Mouse (Mus musculus): Measurements from ENCODE around the gene Ppp1r13b. TPM values are rescaled to one million over a fixed set of nuclear protein-coding genes. Genes with fewer than 3 reads are reported as not detected.
A peak's percentile ranks its signal among the peaks of the same experiment; 100 is the strongest.

Gene Ppp1r13b
- total RNA-seq, 2 experiments from 2014 or later = 6.7 to 7.1 TPM

DNA sequence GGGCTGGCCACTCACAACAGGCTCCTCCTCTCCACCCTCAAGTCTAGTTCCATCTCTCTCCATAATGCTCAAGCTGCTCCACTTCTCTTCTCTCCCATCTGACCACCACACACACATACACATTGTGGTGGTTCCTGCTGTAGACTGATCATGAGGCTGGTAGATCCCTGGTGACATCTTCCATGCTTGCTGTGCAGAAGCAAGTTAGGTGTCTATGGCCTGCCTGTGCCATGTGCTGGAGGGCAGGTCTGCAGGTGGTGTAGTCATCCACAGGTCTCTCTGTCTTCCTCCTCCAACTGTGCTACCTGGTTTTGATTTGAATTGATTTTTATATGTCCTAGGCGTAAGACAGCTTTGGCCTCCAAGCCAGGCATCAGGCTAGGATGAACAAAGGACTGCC is 14.9 kb downstream of the Ppp1r13b start:
- TF ChIP-seq CTCF (IDR thresholded peaks at IDR 0.05) = no peak
- Histone ChIP-seq H3K27ac (peak overlapping the region; percentile 71), H3K4me3 (no peak overlapping the region)
- no peak for DNase-seq
- intact Hi-C loops (cut with DNase I) = no loop called here

DNA sequence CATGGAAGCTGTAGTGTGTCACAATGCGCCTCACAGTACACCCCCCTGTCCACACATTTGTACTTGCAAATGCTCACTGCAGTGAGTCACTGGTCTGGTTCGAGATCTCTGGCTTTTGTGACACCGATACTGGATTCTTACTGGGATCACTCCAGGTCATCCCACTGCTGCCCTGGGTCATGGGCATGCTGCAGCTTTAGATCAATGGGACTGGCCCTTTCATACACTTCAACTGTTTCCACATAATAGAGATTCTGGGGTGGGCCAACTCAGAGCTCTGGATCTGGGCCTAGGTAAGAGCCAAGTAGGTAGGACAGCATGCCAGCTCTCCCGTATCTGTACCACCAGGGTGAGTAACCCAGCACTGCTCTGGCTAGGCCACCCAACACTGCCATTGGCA is 16.1 kb downstream of the Ppp1r13b start:
- Histone ChIP-seq H3K27ac (peak overlapping the region; percentile 24; the same call in 1 of the 2 replicates), H3K4me3 (no peak overlapping the region)
- no peak for TF ChIP-seq CTCF (IDR thresholded peaks at IDR 0.05)
- intact Hi-C loops (cut with DNase I) = no loop called here
- no peak for DNase-seq

DNA sequence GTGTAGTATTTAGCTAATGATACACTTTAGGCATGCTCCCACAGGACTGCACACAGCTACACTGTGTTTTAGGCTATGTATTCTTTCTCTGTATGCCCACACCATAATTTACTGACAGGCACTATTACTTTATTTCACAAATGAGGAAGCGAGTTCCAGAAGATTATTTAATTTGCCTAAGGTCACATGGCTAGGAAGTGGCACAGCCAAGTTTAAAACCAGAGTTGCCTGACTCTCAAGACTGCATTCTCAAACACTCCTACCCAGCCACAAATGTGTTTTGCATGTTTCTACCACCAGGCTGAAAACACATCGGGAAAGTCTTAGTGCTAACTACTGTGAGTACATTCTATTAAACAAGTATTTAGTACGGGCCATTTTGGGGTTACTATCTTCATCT is 18.7 kb downstream of the Ppp1r13b start:
- TF ChIP-seq CTCF (IDR thresholded peaks at IDR 0.05) = no peak
- no peak for DNase-seq
- no peak overlapping the region for H3K4me3 ChIP-seq
- intact Hi-C loops (cut with DNase I) = no loop called here
- peak overlapping the region; percentile 16; the same call in 1 of the 2 replicates for H3K27ac ChIP-seq

DNA sequence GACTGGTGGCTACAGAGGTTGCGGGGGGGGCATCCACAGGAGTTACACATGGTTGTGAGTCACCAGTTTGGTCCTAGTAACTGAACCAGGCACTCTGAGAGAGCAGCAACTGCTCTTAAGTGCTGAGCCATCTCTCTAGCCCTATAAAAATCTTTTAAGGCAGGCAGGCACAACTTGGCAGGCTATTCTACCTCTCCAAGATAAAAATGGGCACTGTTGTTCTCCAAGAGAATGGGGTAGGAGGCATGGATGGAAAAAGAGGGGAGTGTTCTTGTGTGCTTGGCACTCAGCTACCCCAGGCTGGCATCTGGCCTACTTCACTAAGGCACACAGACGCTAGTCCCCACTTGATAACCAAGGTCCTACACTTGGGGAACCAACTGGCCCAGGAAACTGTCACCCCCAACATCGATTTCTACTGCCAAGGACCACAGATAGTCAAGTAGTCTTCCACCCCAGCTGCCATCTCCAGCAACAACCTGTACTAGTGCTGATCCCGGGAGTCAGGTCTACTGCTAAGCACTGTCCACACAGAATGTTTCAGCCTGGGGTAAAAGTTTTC is 19.5 kb downstream of the Ppp1r13b start:
- DNase-seq = no peak
- Histone ChIP-seq H3K27ac (peak overlapping the region; percentile 24; the same call in 1 of the 2 replicates), H3K4me3 (no peak overlapping the region)
- intact Hi-C loops (cut with DNase I) = no loop called here
- no peak for TF ChIP-seq CTCF (IDR thresholded peaks at IDR 0.05)

DNA sequence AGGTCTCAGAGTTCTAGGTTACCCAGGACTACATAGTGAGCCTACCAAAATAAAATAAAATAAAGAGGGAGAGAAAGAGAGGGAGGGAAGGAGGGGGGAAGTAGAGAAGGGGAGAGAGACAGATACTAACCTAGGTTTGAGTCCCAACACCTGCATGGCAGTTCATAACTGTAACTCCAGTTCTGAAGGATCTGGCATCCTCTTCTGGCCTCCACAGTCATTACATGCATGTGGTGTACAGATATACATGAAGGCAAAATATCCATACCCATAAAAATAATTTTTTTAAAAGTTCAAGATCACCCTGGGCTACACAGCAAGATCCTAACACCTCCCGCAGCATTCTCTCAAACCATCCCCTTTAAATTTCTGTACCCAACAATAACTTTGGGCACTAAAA is 20.9 kb downstream of the Ppp1r13b start:
- intact Hi-C loops (cut with DNase I) = no loop called here
- no peak for TF ChIP-seq CTCF (IDR thresholded peaks at IDR 0.05)
- Histone ChIP-seq H3K27ac (no peak overlapping the region), H3K4me3 (no peak overlapping the region)
- no peak for DNase-seq

DNA sequence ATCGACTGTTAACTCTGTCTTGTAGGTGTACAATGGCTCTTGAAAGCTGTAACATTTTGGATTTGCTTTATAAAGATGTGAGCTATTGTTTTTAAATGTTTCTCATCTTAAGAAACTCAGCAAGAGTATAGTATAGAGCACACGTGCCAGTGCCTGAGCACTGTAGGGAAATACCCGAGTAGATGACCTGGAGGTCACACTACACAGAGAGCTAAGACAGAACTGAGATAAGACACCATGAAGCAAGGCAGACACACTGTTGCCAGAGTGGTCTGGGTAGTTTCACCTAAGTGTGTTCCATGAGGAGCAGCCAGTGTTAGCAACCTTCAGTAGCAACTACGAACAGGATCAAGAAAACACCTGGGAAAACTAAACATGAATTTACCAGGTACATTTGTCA is 25.1 kb downstream of the Ppp1r13b start:
- no peak overlapping the region for H3K4me3 ChIP-seq
- DNase-seq = no peak
- TF ChIP-seq CTCF (IDR thresholded peaks at IDR 0.05) = no peak
- no peak overlapping the region for H3K27ac ChIP-seq
- intact Hi-C loops (cut with DNase I) = no loop called here

DNA sequence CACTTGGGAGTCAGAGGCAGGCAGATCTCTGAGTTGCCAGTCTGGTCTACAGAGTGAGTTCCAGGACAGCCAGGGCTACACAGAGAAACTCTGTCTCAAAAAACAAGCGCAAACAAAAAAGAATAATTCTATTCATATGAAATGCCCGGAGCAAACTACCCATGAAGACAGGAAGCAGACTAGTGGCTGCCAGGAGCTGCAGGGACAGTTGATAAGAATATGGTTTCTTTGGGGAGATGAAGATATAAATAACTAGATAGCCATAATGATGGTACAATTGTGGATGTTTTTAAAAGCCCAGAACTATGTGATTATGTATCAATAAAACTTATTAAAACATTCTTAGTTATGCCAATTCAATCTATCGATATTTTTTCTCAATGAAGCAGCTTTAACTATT is 25.9 kb downstream of the Ppp1r13b start:
- intact Hi-C loops (cut with DNase I) = no loop called here
- no peak for DNase-seq
- Histone ChIP-seq H3K4me3 (no peak overlapping the region), H3K27ac (no peak overlapping the region)
- no peak for TF ChIP-seq CTCF (IDR thresholded peaks at IDR 0.05)

DNA sequence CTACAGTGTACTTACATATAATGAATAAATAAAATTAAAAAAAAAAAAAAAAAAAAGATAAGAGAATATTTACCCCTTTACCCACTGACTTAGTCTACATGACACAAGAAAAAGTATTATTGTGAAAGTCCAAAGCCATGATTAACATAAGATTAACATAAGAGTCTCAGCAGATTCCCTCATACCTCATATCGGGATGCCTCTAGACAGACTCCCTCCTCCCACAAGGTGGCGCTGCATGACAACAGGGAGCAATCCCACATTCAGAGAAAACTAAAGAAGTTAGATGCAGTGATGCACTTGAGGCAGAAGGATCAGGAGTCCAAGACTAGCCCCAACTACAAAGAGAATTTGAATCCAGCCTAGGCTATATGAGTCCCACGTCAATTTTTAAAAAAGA is 29.7 kb downstream of the Ppp1r13b start:
- Histone ChIP-seq H3K4me3 (no peak overlapping the region), H3K27ac (no peak overlapping the region)
- peak; percentile 88 for DNase-seq
- intact Hi-C loops (cut with DNase I) = loop anchor here (1.0 kb wide), 2 partner anchors 68 to 123 kb away; no protein-coding TSS in a partner anchor
- peak; percentile 88 for TF ChIP-seq CTCF (IDR thresholded peaks at IDR 0.05)

DNA sequence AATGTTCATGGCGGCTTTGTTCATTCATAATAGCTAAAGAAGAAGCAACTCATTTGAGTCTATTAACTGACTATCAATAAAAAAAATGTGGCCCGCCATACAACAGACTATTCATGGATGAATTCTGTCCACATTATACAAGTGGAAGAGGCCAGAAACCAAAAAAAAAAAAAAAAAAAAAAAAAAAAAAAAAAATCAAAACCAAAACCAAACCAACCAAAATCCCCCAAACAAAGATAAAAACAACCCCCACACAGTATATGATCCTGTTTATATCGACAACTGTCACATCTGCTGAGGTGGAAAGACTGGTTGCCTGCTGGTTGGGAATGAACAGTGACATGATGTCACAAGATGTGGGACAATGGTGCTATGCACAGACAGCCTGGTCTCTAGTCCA is 32.4 kb downstream of the Ppp1r13b start:
- H3K4me3 ChIP-seq = no peak overlapping the region
- no peak for TF ChIP-seq CTCF (IDR thresholded peaks at IDR 0.05)
- intact Hi-C loops (cut with DNase I) = no loop called here
- DNase-seq = no peak
- no peak overlapping the region for H3K27ac ChIP-seq

DNA sequence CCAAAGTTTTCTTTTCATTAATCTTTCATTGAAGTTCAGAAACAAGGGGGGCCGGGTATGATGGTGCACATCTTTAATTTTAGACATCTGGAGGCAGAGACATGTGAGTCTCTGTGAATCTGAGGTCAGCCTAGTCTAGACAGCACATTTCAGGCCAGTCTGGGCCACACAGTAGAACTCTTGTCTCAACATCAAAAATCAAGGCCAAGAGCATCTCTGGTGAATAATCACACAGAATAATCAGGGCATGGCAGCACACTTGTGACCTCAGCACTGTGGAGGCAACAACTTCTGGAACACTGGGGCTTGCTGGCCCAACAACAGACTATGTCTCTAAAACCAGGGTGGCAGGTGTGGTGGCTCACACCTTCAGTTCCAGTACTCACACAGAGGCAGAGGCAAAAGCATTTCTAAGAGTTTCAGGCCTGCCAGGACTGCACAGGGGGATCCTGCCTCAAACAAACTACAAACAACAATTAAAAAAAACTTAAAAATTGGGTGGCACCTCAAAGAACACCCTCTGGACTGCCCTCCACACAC is 33.2 kb downstream of the Ppp1r13b start:
- no peak for DNase-seq
- Histone ChIP-seq H3K27ac (no peak overlapping the region), H3K4me3 (no peak overlapping the region)
- intact Hi-C loops (cut with DNase I) = no loop called here
- no peak for TF ChIP-seq CTCF (IDR thresholded peaks at IDR 0.05)

DNA sequence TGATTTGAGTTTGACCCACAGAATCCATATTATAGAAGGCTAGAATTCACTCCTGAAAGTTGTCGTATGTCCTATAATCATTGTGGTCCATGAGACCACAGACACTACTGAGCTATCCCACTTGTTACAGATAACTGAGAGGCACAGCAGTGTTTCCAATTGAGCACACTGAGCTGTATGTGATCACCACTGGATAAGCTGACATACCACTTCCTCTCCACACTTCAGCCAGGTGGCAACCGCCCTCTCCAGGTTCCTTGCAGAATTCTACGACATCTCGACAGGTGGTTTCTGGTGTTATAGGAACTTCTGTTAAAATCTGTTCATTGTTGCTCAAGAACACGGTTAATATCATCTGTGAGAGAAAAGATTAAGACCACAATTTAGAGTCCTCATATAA is 35.8 kb downstream of the Ppp1r13b start:
- intact Hi-C loops (cut with DNase I) = no loop called here
- DNase-seq = no peak
- no peak for TF ChIP-seq CTCF (IDR thresholded peaks at IDR 0.05)
- H3K27ac ChIP-seq = no peak overlapping the region
- H3K4me3 ChIP-seq = no peak overlapping the region

DNA sequence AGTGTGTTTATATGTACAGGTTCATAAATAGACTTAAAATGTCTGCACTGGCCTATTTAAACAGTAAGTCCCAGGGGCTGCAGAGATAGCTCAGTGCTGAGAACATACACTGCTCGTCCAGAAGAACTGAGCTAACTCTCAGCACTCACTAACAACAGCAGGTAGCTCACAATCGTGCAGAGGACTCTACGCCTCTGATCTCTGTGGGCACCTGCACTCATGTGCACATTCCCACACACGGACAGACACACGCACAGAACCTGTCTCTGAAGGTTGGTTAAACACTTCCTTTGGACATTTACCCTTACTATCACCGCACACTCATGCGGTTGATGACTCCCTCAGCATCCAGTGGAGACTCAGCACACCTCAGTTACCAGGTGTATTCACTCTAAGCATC is 37.1 kb downstream of the Ppp1r13b start:
- Histone ChIP-seq H3K4me3 (no peak overlapping the region), H3K27ac (no peak overlapping the region)
- no peak for DNase-seq
- TF ChIP-seq CTCF (IDR thresholded peaks at IDR 0.05) = no peak
- intact Hi-C loops (cut with DNase I) = no loop called here

DNA sequence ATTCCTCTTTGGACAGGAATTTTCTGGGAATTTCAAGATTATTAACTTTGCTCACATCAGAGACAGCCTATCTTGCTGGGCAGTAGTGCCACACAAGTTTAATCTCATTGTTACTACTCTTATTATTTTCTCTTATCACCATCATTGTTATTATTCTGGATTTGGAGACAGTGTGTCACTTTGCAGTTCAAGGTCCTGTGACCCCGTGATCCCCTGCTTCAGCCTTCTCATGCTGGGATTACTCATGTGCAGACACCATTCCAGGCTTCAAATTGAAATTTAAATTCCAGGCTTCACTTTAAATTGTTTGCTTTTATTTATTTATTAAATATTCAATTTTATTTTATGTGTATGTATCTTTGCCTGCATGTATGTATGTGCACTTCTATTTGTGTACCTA is 38.1 kb downstream of the Ppp1r13b start:
- Histone ChIP-seq H3K4me3 (no peak overlapping the region), H3K27ac (no peak overlapping the region)
- intact Hi-C loops (cut with DNase I) = no loop called here
- no peak for TF ChIP-seq CTCF (IDR thresholded peaks at IDR 0.05)
- DNase-seq = no peak

DNA sequence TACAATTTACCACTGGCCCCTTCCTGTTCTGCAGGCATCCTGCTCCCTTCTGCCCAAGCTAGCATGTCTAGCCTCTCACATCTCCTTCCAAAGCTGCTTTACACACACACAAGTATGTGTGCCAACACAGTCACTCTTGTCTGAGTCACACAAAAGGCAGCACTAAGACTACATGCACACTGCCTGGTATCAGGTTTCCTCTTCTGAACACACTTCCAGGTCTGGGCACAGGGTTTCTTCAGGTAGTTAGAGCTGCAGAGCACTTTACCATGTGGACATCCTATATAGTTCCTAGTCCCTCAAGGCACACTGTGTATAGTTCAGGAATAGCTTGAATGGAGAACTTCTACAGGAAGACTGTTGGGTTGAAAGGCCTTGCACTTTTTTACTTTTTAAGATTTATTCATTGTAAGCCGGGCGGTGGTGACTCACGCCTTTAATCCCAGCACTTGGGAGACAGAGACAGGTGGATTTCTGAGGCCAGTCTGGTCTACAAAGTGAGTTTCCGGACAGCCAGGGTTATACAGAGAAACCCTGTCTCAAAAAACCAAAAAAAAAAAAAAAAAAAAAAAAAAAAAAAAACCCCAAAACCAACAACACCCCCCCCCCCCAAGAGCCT is 43.6 kb downstream of the Ppp1r13b start:
- no peak overlapping the region for H3K27ac ChIP-seq
- no peak for DNase-seq
- intact Hi-C loops (cut with DNase I) = no loop called here
- no peak overlapping the region for H3K4me3 ChIP-seq
- no peak for TF ChIP-seq CTCF (IDR thresholded peaks at IDR 0.05)

Measured in gastrocnemius, adult 2 months (tissue).